Mouse (Mus musculus) kidney, postnatal 4 days (tissue): ENCODE results near the gene Pibf1.

ENCODE experiments used
- DNase-seq, 2 experiments: peaks; one replicate each; pipeline ENCODE4 v3.0.0; 2021; ENCODE audit warnings: mixed read lengths in 2 of 2

Gene Pibf1

GRCm38 (mm10) chr14:99099267-99099966 lies at the start of gene Pibf1, which contains the start of gene Dis3:
Gene Pibf1, plus strand, starts transcription at chr14:99099424.
Gene Dis3, minus strand, starts transcription at chr14:99099770.
- peak; percentile 99 to 100 for DNase-seq

GRCm38 (mm10) chr14:99058959-99059586 lies 40.2 kb upstream of the Pibf1 start:
- DNase-seq: no peak

GRCm38 (mm10) chr14:99060616-99061015 lies 38.6 kb upstream of the Pibf1 start:
- DNase-seq: no peak

- DNase-seq: no peak
These were observed 36.1 kb upstream of the Pibf1 start for GRCm38 (mm10) chr14:99063091-99063490.

- DNase-seq: no peak
These were observed 28.1 kb upstream of the Pibf1 start for GRCm38 (mm10) chr14:99071146-99071545.

GRCm38 (mm10) chr14:99088947-99089346 lies 10.3 kb upstream of the Pibf1 start:
- DNase-seq: no peak

- DNase-seq: no peak
These were observed 853 bp downstream of the Pibf1 start for GRCm38 (mm10) chr14:99099967-99100587.

- DNase-seq: no peak
These were observed 3.8 kb downstream of the Pibf1 start for GRCm38 (mm10) chr14:99103050-99103449.

GRCm38 (mm10) chr14:99104542-99105123 lies 5.4 kb downstream of the Pibf1 start:
- no peak for DNase-seq

GRCm38 (mm10) chr14:99106671-99107070 lies 7.4 kb downstream of the Pibf1 start:
- DNase-seq: no peak

- DNase-seq: no peak
These were observed 8.5 kb downstream of the Pibf1 start for GRCm38 (mm10) chr14:99107631-99108187.

- no peak for DNase-seq
These were observed 9.5 kb downstream of the Pibf1 start for GRCm38 (mm10) chr14:99108762-99109161.

- DNase-seq: no peak
These were observed 18.4 kb downstream of the Pibf1 start for GRCm38 (mm10) chr14:99117576-99117975.

- no peak for DNase-seq
These were observed 22.5 kb downstream of the Pibf1 start for GRCm38 (mm10) chr14:99121584-99122339.

GRCm38 (mm10) chr14:99124076-99124475 lies 24.9 kb downstream of the Pibf1 start:
- no peak for DNase-seq

- no peak for DNase-seq
These were observed 27.5 kb downstream of the Pibf1 start for GRCm38 (mm10) chr14:99126713-99127112.

- no peak for DNase-seq
These were observed 28.3 kb downstream of the Pibf1 start for GRCm38 (mm10) chr14:99127509-99127908.

GRCm38 (mm10) chr14:99129050-99129449 lies 29.8 kb downstream of the Pibf1 start:
- DNase-seq: no peak

- no peak for DNase-seq
These were observed 34.8 kb downstream of the Pibf1 start for GRCm38 (mm10) chr14:99134048-99134447.

GRCm38 (mm10) chr14:99135761-99136160 lies 36.5 kb downstream of the Pibf1 start:
- no peak for DNase-seq

GRCm38 (mm10) chr14:99136297-99136696 lies 37.1 kb downstream of the Pibf1 start:
- no peak for DNase-seq

- DNase-seq: no peak
These were observed 40.8 kb downstream of the Pibf1 start for GRCm38 (mm10) chr14:99140036-99140435.
